In genomic region chr15:86085301-86086225, GRCm38 (mm10) we compare ENCODE assay signal across 8 mouse cellular contexts. TPM values are rescaled to one million over a fixed set of nuclear protein-coding genes. Genes with fewer than 3 reads are reported as not detected.
DNase-seq lines count a peak whose midpoint lies in the region; ATAC-seq and TF ChIP-seq lines count a peak whose summit lies in the region.

No protein-coding gene starts in this region.

- no peaks in the 10 kb centered on the region for H3K27me3 ChIP-seq in cerebellum, adult 2 months (ENCODE audit: control insufficient read depth, insufficient read depth, low read length)
- H3K27me3 ChIP-seq in E14TG2a.4 (ENCODE audit: insufficient read depth, low read length) = peaks cover 4% of the 10 kb centered on the region; the same call in 1 of the 2 replicates
- H3K27me3 ChIP-seq in embryonic facial prominence, embryonic 10.5 days (replicated peaks; ENCODE audit: low read depth, poor library complexity, severe bottlenecking) = no peaks in the 10 kb centered on the region
- H3K27me3 ChIP-seq in limb, embryonic 10.5 days (ENCODE audit: low read depth, poor library complexity, severe bottlenecking) = no peaks in the 10 kb centered on the region

- intact Hi-C loops in heart, postnatal 10 days (cut with DNase I) = loop anchor here (2.0 kb wide), 1 partner anchor 25 kb away; no protein-coding TSS in a partner anchor

- no peak for TF ChIP-seq POLR2A in cerebellum, adult 2 months (IDR thresholded peaks at IDR 0.05; ENCODE audit: borderline replicate concordance, insufficient read depth, low read length)

- peaks cover 88% of the 10 kb centered on the region for H3K4me1 ChIP-seq in cerebellum, adult 2 months (ENCODE audit: control insufficient read depth, insufficient read depth, low read length)
- H3K4me1 ChIP-seq in E14TG2a.4 (replicated peaks; ENCODE audit: low read depth, low read length) = peaks cover 55% of the 10 kb centered on the region
- H3K4me1 ChIP-seq in embryonic facial prominence, embryonic 10.5 days = peaks cover 90% of the 10 kb centered on the region
- peaks cover 81% of the 10 kb centered on the region for H3K4me1 ChIP-seq in limb, embryonic 10.5 days

- no peaks in the 10 kb centered on the region for H3K36me3 ChIP-seq in E14TG2a.4 (ENCODE audit: insufficient read depth, low read length)
- no peaks in the 10 kb centered on the region for H3K36me3 ChIP-seq in embryonic facial prominence, embryonic 10.5 days (replicated peaks)
- no peaks in the 10 kb centered on the region for H3K36me3 ChIP-seq in limb, embryonic 10.5 days

- ATAC-seq in cerebellum, adult (ENCODE audit: insufficient number of reproducible peaks, low FRiP score, low TSS enrichment) = no peak
- no peak for ATAC-seq in inflammation-experienced regulatory T-cells, adult 6 months

- WGBS in cerebellum, adult 2 months = 48% methylated on average over 17 of the region's 17 CpGs
- WGBS in embryonic facial prominence, embryonic 10.5 days = 36% methylated on average over 17 of the region's 17 CpGs
- 30% methylated on average over 17 of the region's 17 CpGs for WGBS in limb, embryonic 10.5 days

- peak overlapping the region; percentile 40 for H3K27ac ChIP-seq in cerebellum, adult 2 months (ENCODE audit: insufficient read depth, low read length)
- peak overlapping the region; percentile 69 for H3K27ac ChIP-seq in embryonic facial prominence, embryonic 10.5 days (replicated peaks)
- peak overlapping the region; percentile 4; the same call in 1 of the 2 replicates for H3K27ac ChIP-seq in limb, embryonic 10.5 days

- no peak overlapping the region for H3K4me3 ChIP-seq in cerebellum, adult 2 months (replicated peaks; ENCODE audit: insufficient read depth, low read depth, low read length)
- no peak overlapping the region for H3K4me3 ChIP-seq in E14TG2a.4 (replicated peaks; ENCODE audit: low read length)
- H3K4me3 ChIP-seq in embryonic facial prominence, embryonic 10.5 days = no peak overlapping the region
- no peak overlapping the region for H3K4me3 ChIP-seq in limb, embryonic 10.5 days

- no peak for DNase-seq in cerebellum, adult 2 months
- peak; percentile 38 for DNase-seq in embryonic facial prominence, embryonic 10.5 days (ENCODE audit: low spot score)
- DNase-seq in heart, postnatal 10 days = peak; percentile 64 to 65
- DNase-seq in limb, embryonic 10.5 days (ENCODE audit: low spot score) = no peak
- DNase-seq in naive thymus-derived CD4-positive, alpha-beta T cell, adult 2 months (ENCODE audit: low read depth) = peak; percentile 67

- H3K9me3 ChIP-seq in E14TG2a.4 (ENCODE audit: low read length) = no peaks in the 10 kb centered on the region
- no peaks in the 10 kb centered on the region for H3K9me3 ChIP-seq in embryonic facial prominence, embryonic 10.5 days
- H3K9me3 ChIP-seq in limb, embryonic 10.5 days (replicated peaks) = no peaks in the 10 kb centered on the region

- peak; percentile 59 for TF ChIP-seq CTCF in cerebellum, adult 2 months (IDR thresholded peaks at IDR 0.05; ENCODE audit: borderline replicate concordance, insufficient read depth, low read depth, low read length)
- TF ChIP-seq CTCF in E14TG2a.4 (conservative IDR thresholded peaks at IDR 0.05; ENCODE audit: low read length) = peak; percentile 91

RNA-seq across cellular contexts. Expression of gene Gramd4, which starts 28.1 kb away (rescaled TPM):
- 36.0 and 40.4 TPM in 2 replicates for polyA plus RNA-seq in cerebellum, adult 2 months (2012; rRNA removed)
- polyA plus RNA-seq in embryonic facial prominence, embryonic 10.5 days (2016; fragmentation: Nextera tagmentation; extraction: Ambion mirVana) = 13.7 and 13.8 TPM in 2 replicates
- total RNA-seq in heart, postnatal 10 days (2021) = 10 to 100 TPM; 37.2 to 42.1 TPM
- polyA plus RNA-seq in limb, embryonic 10.5 days (2016; fragmentation: Nextera tagmentation; extraction: Ambion mirVana) = 13.0 and 14.1 TPM in 2 replicates
- 10 to 100 TPM; 13.4 to 26.0 (median 22.9) TPM for polyA plus RNA-seq in inflammation-experienced regulatory T-cells, adult 6 months (2017; shearing (Covaris generic))

RNA-seq across cellular contexts. Expression of gene Celsr1, which starts 52.0 kb away (rescaled TPM):
- polyA plus RNA-seq in cerebellum, adult 2 months (2012; rRNA removed) = 0.49 and 0.60 TPM in 2 replicates
- 1.2 and 1.5 TPM in 2 replicates for polyA plus RNA-seq in embryonic facial prominence, embryonic 10.5 days (2016; fragmentation: Nextera tagmentation; extraction: Ambion mirVana)
- 10 to 100 TPM; 15.1 to 17.1 TPM for total RNA-seq in heart, postnatal 10 days (2021)
- 0.67 and 0.86 TPM in 2 replicates for polyA plus RNA-seq in limb, embryonic 10.5 days (2016; fragmentation: Nextera tagmentation; extraction: Ambion mirVana)
- 1 to 10 TPM; 4.4 to 5.0 (median 4.7) TPM for polyA plus RNA-seq in inflammation-experienced regulatory T-cells, adult 6 months (2017; shearing (Covaris generic))

Comparison
In these comparisons a context has a peak if more than half of its experiments do, and no peak if none do; other contexts are left out.
1. DNase-seq: peak in embryonic facial prominence, embryonic 10.5 days (single experiment), heart, postnatal 10 days (2 of 2) and naive thymus-derived CD4-positive, alpha-beta T cell, adult 2 months (single experiment); none in cerebellum, adult 2 months (0 of 2) and limb, embryonic 10.5 days (single experiment).
2. H3K27ac ChIP-seq: peak in every context shown above with its lines; median percentile 69 in embryonic facial prominence, embryonic 10.5 days; 40 in cerebellum, adult 2 months; 4 in limb, embryonic 10.5 days.